Mouse (Mus musculus) CH12.LX (cell line): Measurements from ENCODE around the gene Lyg2. TPM values are rescaled to one million over a fixed set of nuclear protein-coding genes. Genes with fewer than 3 reads are reported as not detected.
A peak's percentile ranks its signal among the peaks of the same experiment; 100 is the strongest.

Experiments used
- DNase-seq: peaks from one replicate; pipeline ENCODE4 v3.0.0-alpha.2; 2013; ENCODE audit errors: extremely low read depth
- H3K27ac ChIP-seq: 2 replicates; pipeline ENCODE4 v1.5.1; 2012; ENCODE audit warnings: low read depth, mild to moderate bottlenecking, control low read depth, moderate library complexity; ENCODE audit not compliant: insufficient read depth
- H3K27me3 ChIP-seq: replicated peaks from 2 replicates; pipeline ENCODE3; 2012; ENCODE audit warnings: inconsistent platforms
- H3K36me3 ChIP-seq, 2 experiments: replicated peaks in 1 of 2; 2 replicates each; pipeline versions ENCODE3 to v1.6.1; 2012; ENCODE audit warnings: inconsistent platforms in 1 of 2, low read length in 1 of 2, mild to moderate bottlenecking in 1 of 2, mixed read lengths in 1 of 2, moderate library complexity in 1 of 2; ENCODE audit not compliant: control insufficient read depth in 1 of 2, insufficient read depth in 1 of 2
- H3K4me1 ChIP-seq, 2 experiments: 2 replicates each; pipeline ENCODE4 v1.6.1; 2012; ENCODE audit warnings: inconsistent platforms in 1 of 2, moderate library complexity in 1 of 2; ENCODE audit not compliant: insufficient read depth in 2 of 2, control insufficient read depth in 1 of 2
- H3K4me2 ChIP-seq: 2 replicates; pipeline ENCODE4 v1.6.1; 2012; ENCODE audit warnings: low read depth, mild to moderate bottlenecking, control low read depth; ENCODE audit not compliant: poor library complexity, insufficient read depth, severe bottlenecking
- H3K4me3 ChIP-seq, 3 experiments: fragments of 150-350 bp in 1 of 3; sonication (generic) in 1 of 3; replicated peaks in 1 of 3; 2 replicates each; pipeline versions ENCODE3 to v1.5.1; 2011 to 2012; ENCODE audit warnings: low read depth in 2 of 3, low read length in 2 of 3, mild to moderate bottlenecking in 2 of 3, moderate library complexity in 2 of 3, control low read depth in 1 of 3, improper control_type of control experiment in 1 of 3, inconsistent platforms in 1 of 3, mixed read lengths in 1 of 3; ENCODE audit not compliant: poor library complexity in 1 of 3
- H3K79me2 ChIP-seq: replicated peaks from 2 replicates; pipeline ENCODE4 v1.6.1; 2012; ENCODE audit warnings: mild to moderate bottlenecking, moderate library complexity; ENCODE audit not compliant: control insufficient read depth, poor library complexity, insufficient read depth, severe bottlenecking; ENCODE audit errors: extremely low read depth
- H3K9ac ChIP-seq: 2 replicates; pipeline ENCODE4 v1.6.1; 2012; ENCODE audit warnings: low read depth, mild to moderate bottlenecking, control low read depth, moderate library complexity; ENCODE audit not compliant: insufficient read depth
- H3K9me3 ChIP-seq: replicated peaks from 2 replicates; pipeline ENCODE3; 2012; ENCODE audit warnings: low read length, inconsistent platforms, mixed read lengths
- CHD2 ChIP-seq: IDR thresholded peaks from 2 replicates; pipeline ENCODE4 v1.6.1; 2011; ENCODE audit warnings: low read length, improper control_type of control experiment
- CTCF ChIP-seq, 2 experiments: IDR thresholded peaks in 1 of 2; conservative IDR thresholded peaks in 1 of 2; 2 replicates each; pipeline ENCODE4 v1.5.1; 2011 to 2012; ENCODE audit warnings: low read depth in 2 of 2, low read length in 2 of 2, improper control_type of control experiment in 1 of 2, inconsistent platforms in 1 of 2, mild to moderate bottlenecking in 1 of 2, moderate library complexity in 1 of 2
- IRF4 ChIP-seq: IDR thresholded peaks from 2 replicates; pipeline ENCODE4 v1.6.1; 2014; ENCODE audit warnings: low read depth, mild to moderate bottlenecking, inconsistent platforms, low read length, improper control_type of control experiment
- JUN ChIP-seq: IDR thresholded peaks from 2 replicates; pipeline ENCODE4 v1.6.1; 2011; ENCODE audit warnings: low read depth, mild to moderate bottlenecking, low read length, improper control_type of control experiment, moderate library complexity; ENCODE audit not compliant: insufficient read depth
- NRF1 ChIP-seq: IDR thresholded peaks from 2 replicates; pipeline ENCODE4 v1.6.1; 2014; ENCODE audit warnings: low read depth, mild to moderate bottlenecking, inconsistent platforms, low read length, improper control_type of control experiment, moderate library complexity
- RAD21 ChIP-seq: IDR thresholded peaks from 2 replicates; pipeline ENCODE4 v1.6.1; 2011; ENCODE audit warnings: low read depth, mild to moderate bottlenecking, low read length, improper control_type of control experiment, moderate library complexity
- SIN3A ChIP-seq: IDR thresholded peaks from 2 replicates; pipeline ENCODE4 v1.6.1; 2012; ENCODE audit warnings: low read length, improper control_type of control experiment, inconsistent platforms
- SMC3 ChIP-seq: IDR thresholded peaks from 2 replicates; pipeline ENCODE4 v1.6.1; 2011; ENCODE audit warnings: low read depth, low read length, improper control_type of control experiment
- TBP ChIP-seq: conservative IDR thresholded peaks from 2 replicates; pipeline ENCODE4 v1.6.1; 2011; ENCODE audit warnings: low read depth, low read length, improper control_type of control experiment
- UBTF ChIP-seq: IDR thresholded peaks from 2 replicates; pipeline ENCODE4 v1.6.1; 2012; ENCODE audit warnings: low read depth, mild to moderate bottlenecking, inconsistent platforms, low read length, improper control_type of control experiment, moderate library complexity
- ZC3H11A ChIP-seq: IDR thresholded peaks from 2 replicates; pipeline ENCODE4 v1.6.1; 2012; ENCODE audit warnings: low read depth, mild to moderate bottlenecking, inconsistent platforms, low read length, improper control_type of control experiment
- dilution Hi-C: fragments of 300-500 bp; cut with MboI; formaldehyde crosslinking; loops from 2 replicates; pipeline ENCODE4 v1.14.3; 2020; ENCODE audit warnings: low sequenced_read_pairs; ENCODE audit not compliant: extremely low pct_unique_long_range_greater_than_20kb, extremely low pct_ligation_motif_present
- in situ Hi-C: fragments of 300-500 bp; cut with MboI; formaldehyde crosslinking; loops from 3 replicates; pipeline ENCODE4 v1.14.3; 2019; ENCODE audit warnings: low sequenced_read_pairs, low pct_ligation_motif_present, low pct_unique_long_range_greater_than_20kb, mixed read lengths
- polyA plus RNA-seq: library from polyadenylated mRNA; unstranded; fragments of >175 nt; gene quantifications from 2 replicates; pipeline ENCODE4 v1.2.1, GENCODE M21; 2012; ENCODE audit warnings: low read depth; ENCODE audit not compliant: insufficient read length
- total RNA-seq, 2 experiments: library from RNA; depleted of rRNA; stranded (reverse); fragments of 300-350 nt in 1 of 2; fragments of >200 nt in 1 of 2; gene quantifications; 2 replicates each; pipeline ENCODE4 v1.2.3; 2012 to 2014

Lyg2 gene
- total and polyA plus RNA-seq, 3 experiments = not detected

DNA sequence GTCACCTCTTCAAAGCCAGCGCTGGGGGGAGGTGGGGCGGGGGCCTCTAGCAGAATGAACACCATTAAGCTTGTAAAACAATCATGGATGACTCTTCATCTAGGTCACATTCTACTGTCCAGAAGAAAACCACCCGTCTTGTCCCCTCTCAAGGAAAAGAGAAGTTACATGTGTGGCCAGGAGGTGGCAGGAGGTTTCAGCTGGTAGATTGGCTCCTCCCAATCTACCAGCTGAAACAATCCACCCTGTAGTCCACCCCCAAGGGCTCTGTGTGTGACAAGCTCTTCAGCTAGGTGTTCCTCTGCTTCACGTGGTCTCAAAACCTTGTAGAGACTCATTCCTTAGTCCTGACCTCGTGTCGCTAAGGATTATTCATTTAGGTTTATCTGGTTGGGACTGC is 13.1 kb downstream of the Lyg2 start:
- dilution Hi-C loops (no loop called here), in situ Hi-C loops (no loop called here)
- Histone ChIP-seq H3K4me2 (no peak overlapping the region), H3K36me3 (peaks cover 13 to 26% of the 10 kb centered on the region in 2 experiments), H3K27ac (no peak overlapping the region), H3K79me2 (no peaks in the 10 kb centered on the region), H3K9me3 (no peaks in the 10 kb centered on the region), H3K4me3 (no peak overlapping the region), H3K9ac (no peak overlapping the region), H3K4me1 (no peaks in the 10 kb centered on the region), H3K27me3 (no peaks in the 10 kb centered on the region)
- DNase-seq = peak; percentile 48
- peak; percentile 57 for TF ChIP-seq RAD21
- peak; percentile 68 for TF ChIP-seq SMC3
- TF ChIP-seq IRF4 = 0 out of 2 replicates have a peak, but pooled peaks have one; percentile 21
- TF ChIP-seq CTCF (conservative IDR thresholded peaks at IDR 0.05 in 1 of 2, IDR thresholded peaks at IDR 0.05 in 1 of 2; ENCODE audit: low read depth in 2 of 2, low read length in 2 of 2) = peak in 1 of 2 experiments; percentile 69; a peak in 2 of 4 replicates
- no peak for TF ChIP-seq UBTF
- no peak for TF ChIP-seq CHD2
- TF ChIP-seq JUN = no peak
- TF ChIP-seq SIN3A = 0 out of 2 replicates have a peak, but pooled peaks have one; percentile 28

DNA sequence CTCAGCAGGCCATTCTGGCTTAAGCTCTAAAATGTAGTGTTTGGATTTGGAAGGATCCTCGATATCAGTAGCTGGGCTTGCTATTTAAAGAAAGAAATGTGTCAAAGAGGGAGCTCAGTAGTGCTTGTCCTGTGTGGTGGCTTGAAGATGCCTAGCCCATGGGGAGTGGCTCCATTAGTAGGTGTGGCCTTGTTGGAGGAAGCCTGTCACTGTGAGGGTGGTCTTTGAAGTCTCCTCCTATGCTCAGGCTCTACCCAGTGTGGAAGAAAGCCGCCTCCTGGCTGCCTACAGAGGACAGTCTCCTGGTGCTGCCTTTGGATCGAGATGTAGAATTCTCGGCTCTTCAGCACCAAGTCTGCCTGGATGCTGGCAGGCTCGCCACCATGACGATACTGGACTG is 16.0 kb downstream of the Lyg2 start:
- Histone ChIP-seq H3K36me3 (peaks cover 35 to 49% of the 10 kb centered on the region in 2 experiments), H3K4me1 (no peaks in the 10 kb centered on the region), H3K27me3 (no peaks in the 10 kb centered on the region), H3K4me3 (no peak overlapping the region), H3K9ac (no peak overlapping the region), H3K79me2 (no peaks in the 10 kb centered on the region), H3K27ac (no peak overlapping the region), H3K9me3 (no peaks in the 10 kb centered on the region), H3K4me2 (no peak overlapping the region)
- dilution Hi-C loops = no loop called here
- no peak for DNase-seq
- in situ Hi-C loops = no loop called here
- TF ChIP-seq JUN (no peak), TBP (no peak)

DNA sequence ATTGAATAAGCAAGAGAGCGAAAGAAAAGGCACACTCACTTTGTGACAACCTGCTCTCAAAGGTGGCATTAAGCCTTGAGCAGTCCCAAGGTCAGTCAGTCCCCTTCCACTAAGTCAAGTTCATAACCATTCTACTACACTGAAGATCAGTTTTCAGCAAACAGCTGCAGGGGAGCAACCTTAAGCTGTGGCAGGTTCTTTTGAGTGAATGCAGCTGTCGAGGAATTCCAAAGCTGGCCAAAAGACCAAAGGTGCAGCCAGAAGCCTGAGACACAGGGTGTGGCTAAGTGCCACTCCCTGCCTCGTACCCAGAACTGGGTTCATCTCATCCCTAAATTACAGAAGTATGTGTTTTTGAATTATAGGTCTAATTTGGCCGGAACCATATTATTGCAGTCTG is 16.5 kb downstream of the Lyg2 start:
- H3K4me2 ChIP-seq = no peak overlapping the region
- no peak overlapping the region for H3K4me3 ChIP-seq
- H3K9me3 ChIP-seq = no peaks in the 10 kb centered on the region
- no peak overlapping the region for H3K27ac ChIP-seq
- H3K9ac ChIP-seq = no peak overlapping the region
- H3K36me3 ChIP-seq = peaks cover 38 to 53% of the 10 kb centered on the region in 2 experiments
- dilution Hi-C loops (no loop called here), in situ Hi-C loops (no loop called here)
- TF ChIP-seq ZC3H11A (no peak), NRF1 (no peak), CHD2 (no peak)
- no peaks in the 10 kb centered on the region for H3K27me3 ChIP-seq
- DNase-seq = no peak
- no peaks in the 10 kb centered on the region for H3K79me2 ChIP-seq
- no peaks in the 10 kb centered on the region for H3K4me1 ChIP-seq
